Mouse (Mus musculus) 3T3-L1 (cell line): ENCODE measurements at regions not wholly inside any gene's neighbourhood (a gene's known extent, or its start where the extent isn't known, plus 50 kb on each side); places are given as distances from the start of the nearest gene placed in this dataset.

ENCODE experiments used
- DNase-seq: peaks from one replicate; pipeline ENCODE4 v3.0.0-alpha.2; 2015; ENCODE audit warnings: low read depth, low spot score

- no peak for DNase-seq
These were observed 53.2 kb downstream of the Gpr6 start for GRCm38 (mm10) chr10:41018888-41019287.

DNA sequence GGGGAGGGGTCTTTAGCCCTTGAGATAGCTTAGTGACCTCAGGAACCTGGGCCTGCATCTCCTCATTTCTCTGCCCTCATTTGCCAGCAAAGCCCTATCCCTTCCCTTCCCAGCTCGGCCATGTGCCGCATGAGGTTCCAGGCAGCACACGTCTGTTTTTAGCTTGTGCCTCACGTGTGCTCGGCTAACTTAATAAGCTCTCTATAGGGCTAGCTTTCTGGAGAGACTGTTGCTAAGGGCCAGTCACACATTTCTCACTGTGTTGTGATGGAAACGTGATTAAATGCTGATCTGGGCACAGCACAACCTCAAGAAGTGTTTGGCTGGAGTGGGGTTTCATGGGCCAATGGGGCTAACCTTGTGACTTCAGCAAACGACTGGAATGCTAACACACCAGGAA, 55.5 kb downstream of the Gpr6 start:
- DNase-seq = no peak

DNA sequence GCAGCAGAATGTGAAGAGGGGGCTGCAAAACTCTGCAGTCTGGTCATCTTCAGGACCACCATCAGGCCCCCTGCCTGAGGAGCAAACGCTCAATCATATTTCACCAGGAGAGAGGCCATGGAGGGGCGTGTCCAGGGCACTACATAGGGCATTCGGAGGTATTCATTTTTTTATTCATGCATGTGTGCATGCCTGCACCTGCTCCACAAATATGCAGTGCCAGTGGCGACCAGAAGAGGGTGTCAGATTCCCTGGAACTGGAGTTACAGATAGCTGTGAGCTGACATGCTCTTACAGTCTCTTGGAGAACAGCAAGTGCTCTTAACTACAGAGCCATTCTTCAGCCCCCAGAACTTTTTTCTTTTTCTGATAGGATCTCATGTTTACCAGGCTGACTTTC, 56.4 kb downstream of the Gpr6 start:
- DNase-seq = peak; percentile 75

GRCm38 (mm10) chr10:41010585-41010984, 61.5 kb downstream of the Gpr6 start:
- DNase-seq = no peak

- DNase-seq = no peak
These were observed 64.2 kb downstream of the Gpr6 start for GRCm38 (mm10) chr10:41007866-41008265.

GRCm38 (mm10) chr10:41006634-41007033, 65.5 kb downstream of the Gpr6 start:
- DNase-seq = no peak

- no peak for DNase-seq
These were observed 66.3 kb downstream of the Gpr6 start for GRCm38 (mm10) chr10:41005776-41006175.

- DNase-seq = no peak
These were observed 67.3 kb downstream of the Gpr6 start for GRCm38 (mm10) chr10:41004753-41005152.

DNA sequence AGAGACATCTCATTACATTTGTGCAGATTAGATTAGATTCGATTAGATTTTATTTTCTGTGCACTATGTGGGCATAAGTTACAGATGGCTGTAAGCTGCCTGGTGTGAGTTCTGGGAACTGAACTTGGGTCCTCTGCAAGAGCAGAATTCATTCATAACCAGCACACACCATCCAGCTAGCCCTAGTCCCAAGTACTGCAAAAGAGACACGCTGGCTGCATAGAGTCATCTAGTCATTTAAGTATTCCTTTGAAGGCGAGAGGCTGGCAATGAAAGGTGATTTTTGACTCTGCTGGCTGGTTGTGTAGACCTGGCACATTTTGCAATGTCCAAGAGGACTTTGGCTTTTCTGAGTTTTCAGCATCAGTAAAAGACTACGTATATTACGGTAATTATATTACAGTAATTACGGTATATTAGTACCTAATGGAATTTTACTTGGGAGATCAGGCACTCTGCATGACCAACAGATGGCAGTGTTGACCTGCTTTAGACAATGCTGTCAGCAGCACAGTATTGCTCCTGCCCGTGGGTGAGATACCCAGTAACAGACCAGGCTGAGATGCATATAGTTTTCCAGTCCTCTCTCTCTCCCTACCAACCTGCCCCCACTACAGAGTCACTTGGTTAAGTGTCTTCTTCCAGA, 67.9 kb downstream of the Gpr6 start:
- peak; percentile 93 for DNase-seq

DNA sequence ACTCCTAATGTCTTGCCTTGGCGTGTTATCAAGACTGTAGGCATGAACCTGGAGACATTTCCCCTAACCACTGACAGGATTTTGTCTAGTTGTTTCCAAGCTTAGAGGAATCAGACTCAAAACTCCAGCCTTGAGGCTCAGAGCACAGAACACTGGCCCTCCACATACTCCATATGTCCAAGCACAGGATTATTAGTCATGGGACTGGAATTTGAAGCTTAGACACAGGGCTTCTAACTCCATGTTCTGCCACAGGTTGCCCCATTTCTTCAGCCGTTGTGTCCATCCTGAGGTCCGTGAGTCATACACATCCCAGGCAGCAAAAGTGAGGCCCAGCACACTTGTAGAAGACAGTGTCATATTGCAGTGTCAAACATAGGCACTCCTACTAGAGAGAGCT, 68.9 kb downstream of the Gpr6 start:
- peak; percentile 91 for DNase-seq

DNA sequence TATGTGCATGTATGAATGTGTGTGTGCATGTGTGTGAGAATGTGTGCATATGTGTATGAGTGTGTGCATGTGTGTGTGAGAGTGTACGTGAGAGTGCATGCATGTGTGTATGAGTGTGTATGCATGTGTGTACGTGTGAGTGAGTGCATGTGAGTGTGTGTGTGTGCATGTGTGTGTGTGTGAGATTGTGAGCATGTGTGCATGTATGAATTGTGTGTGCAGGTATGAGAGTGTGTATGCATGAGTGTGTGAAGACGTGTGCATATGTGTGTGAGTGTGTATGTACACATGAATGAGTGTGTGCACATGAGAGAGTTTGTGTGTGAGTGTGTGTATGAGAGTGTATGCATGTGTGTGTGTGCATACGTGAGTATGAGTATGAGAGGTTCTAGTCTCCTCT, 71.1 kb downstream of the Gpr6 start:
- no peak for DNase-seq

DNA sequence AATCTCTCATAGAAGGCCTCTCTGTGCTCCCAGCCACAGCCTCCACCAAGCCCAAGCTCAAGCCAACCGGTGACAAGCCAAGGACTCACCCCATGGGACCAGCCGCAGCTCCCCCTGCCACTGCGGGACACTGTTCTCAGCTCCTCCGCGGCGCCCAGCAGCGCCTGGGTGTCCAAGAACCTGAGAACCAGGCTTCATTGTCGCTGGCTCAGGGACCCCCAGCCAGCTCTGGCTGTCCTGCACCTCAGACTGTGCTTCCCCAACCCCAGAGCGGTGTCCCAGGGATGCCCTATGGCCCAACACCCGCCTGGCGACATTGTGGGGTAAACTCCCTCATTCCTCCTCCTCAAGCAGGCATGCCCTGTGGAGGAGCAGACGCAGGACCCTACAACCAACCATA, 72.6 kb downstream of the Gpr6 start:
- no peak for DNase-seq

DNA sequence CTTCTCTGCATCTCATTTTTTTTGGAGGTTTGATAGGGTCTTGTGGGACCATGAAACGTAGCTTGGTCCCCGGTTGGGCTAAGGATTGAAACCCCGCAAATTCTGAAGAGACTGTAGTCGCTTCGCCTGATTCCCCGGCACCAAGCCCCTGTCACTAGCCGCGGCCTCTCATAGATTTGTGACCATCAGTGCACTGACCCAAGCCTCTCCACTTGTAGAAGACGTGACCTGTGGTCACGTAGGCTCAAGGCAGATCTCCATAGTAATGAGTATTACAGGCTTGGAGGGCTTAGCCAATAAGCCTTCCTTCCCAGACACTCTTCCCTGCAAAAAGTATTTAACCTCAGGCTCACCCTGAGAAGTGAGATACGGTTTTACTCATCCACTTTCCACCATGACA, 73.3 kb downstream of the Gpr6 start:
- no peak for DNase-seq

DNA sequence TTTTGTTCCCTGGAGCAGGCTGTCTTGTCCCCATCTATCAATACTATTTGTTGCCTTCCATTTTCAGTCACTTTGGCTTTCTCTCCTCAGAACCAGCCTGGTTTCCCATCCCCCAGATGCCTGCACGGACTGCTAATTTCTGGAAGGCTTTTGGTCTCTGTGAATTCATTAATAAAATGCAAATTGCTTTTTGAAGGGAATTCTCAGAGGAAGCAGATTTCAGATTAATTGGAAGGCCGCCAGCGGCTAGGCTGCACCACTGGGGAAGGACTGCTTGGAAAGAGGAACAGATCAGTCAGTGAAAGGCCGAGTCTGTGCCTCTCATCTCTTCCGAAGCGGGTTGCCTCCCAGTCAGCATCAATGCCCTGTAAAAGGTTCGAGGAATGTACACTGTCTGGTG, 73.8 kb downstream of the Gpr6 start:
- DNase-seq = no peak

- DNase-seq = no peak
These were observed 74.5 kb downstream of the Gpr6 start for GRCm38 (mm10) chr10:40997606-40998005.
